Mouse (Mus musculus): ENCODE measurements around the gene Znhit1. TPM values are rescaled to one million over a fixed set of nuclear protein-coding genes. Genes with fewer than 3 reads are reported as not detected.

Znhit1 gene
- polyA plus RNA-seq, 1 experiment: 97.7 TPM

DNA sequence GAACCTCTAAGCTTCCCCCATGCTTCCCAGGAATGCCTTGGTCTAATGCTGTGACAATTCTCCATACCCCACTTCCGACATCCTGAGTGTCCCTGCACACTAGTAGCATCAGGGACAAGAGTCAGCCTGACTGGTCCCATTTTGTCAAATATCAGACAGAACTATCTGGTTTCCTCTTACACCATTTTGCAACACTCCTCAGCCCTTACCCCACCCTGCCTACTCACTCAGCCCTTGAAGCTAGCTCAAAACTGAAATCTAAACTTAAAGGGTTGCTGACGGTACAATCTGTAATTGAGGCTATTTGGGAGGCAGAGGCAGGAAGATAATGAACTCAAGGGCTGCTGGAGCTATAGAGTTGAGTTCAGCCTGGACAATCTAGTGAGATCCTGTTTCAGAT is 8.1 kb downstream of the Znhit1 start:
- H3K79me2 ChIP-seq (ENCODE audit: control insufficient read depth, insufficient read depth): no peaks in the 10 kb centered on the region
- TF ChIP-seq USF1 (IDR thresholded peaks at IDR 0.05; ENCODE audit: low read depth): no peak
- no peak for TF ChIP-seq POLR2A (IDR thresholded peaks at IDR 0.05; ENCODE audit: insufficient read length, low read depth)
- TF ChIP-seq MYOG (IDR thresholded peaks at IDR 0.05; ENCODE audit: control insufficient read depth in 1 of 3, insufficient read depth in 1 of 3, insufficient read length in 2 of 3, low read depth in 2 of 3): no peak
- TF ChIP-seq TCF3 (IDR thresholded peaks at IDR 0.05; ENCODE audit: insufficient read length, low read depth): no peak
- TF ChIP-seq SRF (IDR thresholded peaks at IDR 0.05; ENCODE audit: control insufficient read depth, insufficient read length, low read depth): no peak
- no peak for TF ChIP-seq MYOD1 (IDR thresholded peaks at IDR 0.05; ENCODE audit: control insufficient read depth in 1 of 3, insufficient read length in 2 of 3, low read depth in 2 of 3)
- no peak for TF ChIP-seq E2F4 (IDR thresholded peaks at IDR 0.05; ENCODE audit: insufficient read depth)
- TF ChIP-seq TCF12 (IDR thresholded peaks at IDR 0.05; ENCODE audit: insufficient read depth, poor library complexity, severe bottlenecking): no peak
- no peak for TF ChIP-seq REST (IDR thresholded peaks at IDR 0.05; ENCODE audit: insufficient read depth, insufficient read length)
- TF ChIP-seq MAX (IDR thresholded peaks at IDR 0.05; ENCODE audit: low read depth): no peak
- no peak for TF ChIP-seq POLR2AphosphoS2 (IDR thresholded peaks at IDR 0.05; ENCODE audit: insufficient read length, low read depth)
- no peak for TF ChIP-seq CEBPB (IDR thresholded peaks at IDR 0.05; ENCODE audit: insufficient read depth, poor library complexity, severe bottlenecking)
- H3K27me3 ChIP-seq (ENCODE audit: control insufficient read depth, insufficient read depth, insufficient read length): no peaks in the 10 kb centered on the region
- H3K4me2 ChIP-seq (ENCODE audit: low read depth): no peak overlapping the region
- no peak overlapping the region for H3K4me3 ChIP-seq
- peaks cover 7% of the 10 kb centered on the region for H3K36me3 ChIP-seq (ENCODE audit: control insufficient read depth, insufficient read depth)
- no peak overlapping the region for H3ac ChIP-seq (ENCODE audit: control insufficient read depth, insufficient read length)

DNA sequence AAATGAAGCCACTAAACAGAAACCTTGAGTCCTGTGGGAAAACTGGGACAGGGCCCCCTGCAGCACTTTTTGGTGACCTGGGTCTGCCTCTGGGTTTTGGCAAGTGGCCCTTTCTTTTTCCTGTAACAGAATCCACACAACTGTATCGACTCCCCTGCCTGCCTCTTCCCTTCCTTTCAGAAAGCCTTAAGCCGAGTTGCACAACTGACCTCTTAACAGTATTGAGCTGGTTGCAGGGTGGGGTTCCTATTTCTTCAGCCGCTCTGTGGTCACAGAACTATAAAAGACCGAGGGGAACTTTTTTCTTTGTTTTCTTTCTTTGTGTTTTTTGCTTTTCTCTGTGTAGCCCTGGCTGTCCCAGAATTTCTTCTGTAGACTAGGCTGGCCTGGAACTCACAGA is 10.1 kb downstream of the Znhit1 start:
- Histone ChIP-seq H3K79me2 (ENCODE audit: control insufficient read depth, insufficient read depth) (no peaks in the 10 kb centered on the region), H3K36me3 (ENCODE audit: control insufficient read depth, insufficient read depth) (peaks cover 7% of the 10 kb centered on the region), H3ac (ENCODE audit: control insufficient read depth, insufficient read length) (no peak overlapping the region), H3K4me2 (ENCODE audit: low read depth) (no peak overlapping the region), H3K4me3 (no peak overlapping the region), H3K27me3 (ENCODE audit: control insufficient read depth, insufficient read depth, insufficient read length) (no peaks in the 10 kb centered on the region)
- TF ChIP-seq POLR2AphosphoS2 (IDR thresholded peaks at IDR 0.05; ENCODE audit: insufficient read length, low read depth) (no peak), E2F4 (IDR thresholded peaks at IDR 0.05; ENCODE audit: insufficient read depth) (no peak), USF1 (IDR thresholded peaks at IDR 0.05; ENCODE audit: low read depth) (no peak), MYOG (IDR thresholded peaks at IDR 0.05; ENCODE audit: control insufficient read depth in 1 of 3, insufficient read depth in 1 of 3, insufficient read length in 2 of 3, low read depth in 2 of 3) (no peak), SRF (IDR thresholded peaks at IDR 0.05; ENCODE audit: control insufficient read depth, insufficient read length, low read depth) (no peak), REST (IDR thresholded peaks at IDR 0.05; ENCODE audit: insufficient read depth, insufficient read length) (no peak), POLR2A (IDR thresholded peaks at IDR 0.05; ENCODE audit: insufficient read length, low read depth) (no peak)

DNA sequence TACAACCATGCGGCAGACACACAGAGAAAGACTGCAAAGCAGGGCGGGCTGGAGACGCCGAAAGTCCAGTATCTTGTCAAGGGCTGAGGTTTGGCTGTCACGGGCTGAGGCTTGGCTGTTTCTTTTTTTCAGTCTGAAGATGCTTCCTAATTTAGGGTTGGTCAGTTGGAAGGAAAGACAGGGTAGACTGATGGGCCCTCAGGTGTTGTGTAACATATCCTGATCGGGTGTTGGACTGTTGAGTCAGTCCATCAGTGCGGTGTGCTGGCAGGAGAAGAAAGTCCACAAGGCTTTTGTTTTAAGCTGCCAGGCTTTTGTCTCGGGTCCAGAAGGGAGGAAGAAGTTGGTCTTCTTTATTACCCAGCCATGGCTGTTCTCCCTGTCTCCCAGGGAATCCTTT is 14.2 kb downstream of the Znhit1 start:
- Histone ChIP-seq H3ac (ENCODE audit: control insufficient read depth, insufficient read length) (no peak overlapping the region), H3K79me2 (ENCODE audit: control insufficient read depth, insufficient read depth) (no peaks in the 10 kb centered on the region), H3K4me2 (ENCODE audit: low read depth) (no peak overlapping the region), H3K27me3 (ENCODE audit: control insufficient read depth, insufficient read depth, insufficient read length) (no peaks in the 10 kb centered on the region), H3K4me3 (no peak overlapping the region), H3K36me3 (ENCODE audit: control insufficient read depth, insufficient read depth) (no peaks in the 10 kb centered on the region)
- TF ChIP-seq SRF (IDR thresholded peaks at IDR 0.05; ENCODE audit: control insufficient read depth, insufficient read length, low read depth) (no peak), USF1 (IDR thresholded peaks at IDR 0.05; ENCODE audit: low read depth) (no peak), MYOG (IDR thresholded peaks at IDR 0.05; ENCODE audit: control insufficient read depth in 1 of 3, insufficient read depth in 1 of 3, insufficient read length in 2 of 3, low read depth in 2 of 3) (no peak), MYOD1 (IDR thresholded peaks at IDR 0.05; ENCODE audit: control insufficient read depth in 1 of 3, insufficient read length in 2 of 3, low read depth in 2 of 3) (no peak), TCF3 (IDR thresholded peaks at IDR 0.05; ENCODE audit: insufficient read length, low read depth) (no peak), POLR2AphosphoS2 (IDR thresholded peaks at IDR 0.05; ENCODE audit: insufficient read length, low read depth) (no peak), REST (IDR thresholded peaks at IDR 0.05; ENCODE audit: insufficient read depth, insufficient read length) (no peak), CEBPB (IDR thresholded peaks at IDR 0.05; ENCODE audit: insufficient read depth, poor library complexity, severe bottlenecking) (no peak), POLR2A (IDR thresholded peaks at IDR 0.05; ENCODE audit: insufficient read length, low read depth) (no peak), E2F4 (IDR thresholded peaks at IDR 0.05; ENCODE audit: insufficient read depth) (no peak), TCF12 (IDR thresholded peaks at IDR 0.05; ENCODE audit: insufficient read depth, poor library complexity, severe bottlenecking) (no peak), MAX (IDR thresholded peaks at IDR 0.05; ENCODE audit: low read depth) (no peak)

DNA sequence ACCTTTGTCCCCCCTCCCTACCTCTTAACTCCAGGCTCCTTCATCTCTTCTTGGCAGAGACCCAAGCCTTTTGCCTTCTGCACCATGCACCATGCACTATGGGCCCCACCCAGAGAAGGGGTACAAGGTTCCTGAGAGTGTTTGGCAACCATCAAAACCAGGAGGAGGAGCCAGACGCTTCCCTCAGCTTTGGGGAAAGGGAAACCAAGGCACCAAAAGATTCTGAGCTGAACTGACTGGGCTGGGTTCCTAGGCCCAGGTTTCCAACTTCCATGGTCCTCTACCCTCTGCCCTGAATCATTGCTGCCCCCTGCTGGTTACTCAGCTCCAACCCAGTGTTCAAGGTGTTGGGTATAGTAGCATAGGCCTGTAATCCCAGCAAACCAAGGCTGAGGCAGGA is 17.1 kb downstream of the Znhit1 start:
- TF ChIP-seq USF1 (IDR thresholded peaks at IDR 0.05; ENCODE audit: low read depth): no peak
- TF ChIP-seq SRF (IDR thresholded peaks at IDR 0.05; ENCODE audit: control insufficient read depth, insufficient read length, low read depth): no peak
- no peak for TF ChIP-seq CEBPB (IDR thresholded peaks at IDR 0.05; ENCODE audit: insufficient read depth, poor library complexity, severe bottlenecking)
- TF ChIP-seq MYOD1 (IDR thresholded peaks at IDR 0.05; ENCODE audit: control insufficient read depth in 1 of 3, insufficient read length in 2 of 3, low read depth in 2 of 3): no peak
- no peak for TF ChIP-seq REST (IDR thresholded peaks at IDR 0.05; ENCODE audit: insufficient read depth, insufficient read length)
- no peak for TF ChIP-seq TCF12 (IDR thresholded peaks at IDR 0.05; ENCODE audit: insufficient read depth, poor library complexity, severe bottlenecking)
- no peak for TF ChIP-seq MAX (IDR thresholded peaks at IDR 0.05; ENCODE audit: low read depth)
- no peak for TF ChIP-seq MYOG (IDR thresholded peaks at IDR 0.05; ENCODE audit: control insufficient read depth in 1 of 3, insufficient read depth in 1 of 3, insufficient read length in 2 of 3, low read depth in 2 of 3)
- TF ChIP-seq E2F4 (IDR thresholded peaks at IDR 0.05; ENCODE audit: insufficient read depth): no peak
- TF ChIP-seq POLR2A (IDR thresholded peaks at IDR 0.05; ENCODE audit: insufficient read length, low read depth): no peak
- no peak for TF ChIP-seq POLR2AphosphoS2 (IDR thresholded peaks at IDR 0.05; ENCODE audit: insufficient read length, low read depth)
- no peak for TF ChIP-seq TCF3 (IDR thresholded peaks at IDR 0.05; ENCODE audit: insufficient read length, low read depth)
- H3K27me3 ChIP-seq (ENCODE audit: control insufficient read depth, insufficient read depth, insufficient read length): no peaks in the 10 kb centered on the region
- no peak overlapping the region for H3K4me2 ChIP-seq (ENCODE audit: low read depth)
- no peaks in the 10 kb centered on the region for H3K79me2 ChIP-seq (ENCODE audit: control insufficient read depth, insufficient read depth)
- no peaks in the 10 kb centered on the region for H3K36me3 ChIP-seq (ENCODE audit: control insufficient read depth, insufficient read depth)
- H3ac ChIP-seq (ENCODE audit: control insufficient read depth, insufficient read length): no peak overlapping the region
- no peak overlapping the region for H3K4me3 ChIP-seq
